Mouse (Mus musculus) lung, adult 2 months (tissue): ENCODE measurements at regions not wholly inside any gene's neighbourhood (a gene's known extent, or its start where the extent isn't known, plus 50 kb on each side); places are given as distances from the start of the nearest gene placed in this dataset.

Source experiments
- CTCF ChIP-seq: fragments of 200-500 bp; IDR thresholded peaks from 2 replicates; pipeline ENCODE4 v1.5.1; 2011; ENCODE audit warnings: mild to moderate bottlenecking, low read length, control low read depth; ENCODE audit not compliant: insufficient read depth
- POLR2A ChIP-seq: fragments of 200-500 bp; IDR thresholded peaks from 2 replicates; pipeline ENCODE4 v1.6.1; 2011; ENCODE audit warnings: low read depth, mild to moderate bottlenecking, control low read depth, low read length, borderline replicate concordance; ENCODE audit errors: extremely low read depth

DNA sequence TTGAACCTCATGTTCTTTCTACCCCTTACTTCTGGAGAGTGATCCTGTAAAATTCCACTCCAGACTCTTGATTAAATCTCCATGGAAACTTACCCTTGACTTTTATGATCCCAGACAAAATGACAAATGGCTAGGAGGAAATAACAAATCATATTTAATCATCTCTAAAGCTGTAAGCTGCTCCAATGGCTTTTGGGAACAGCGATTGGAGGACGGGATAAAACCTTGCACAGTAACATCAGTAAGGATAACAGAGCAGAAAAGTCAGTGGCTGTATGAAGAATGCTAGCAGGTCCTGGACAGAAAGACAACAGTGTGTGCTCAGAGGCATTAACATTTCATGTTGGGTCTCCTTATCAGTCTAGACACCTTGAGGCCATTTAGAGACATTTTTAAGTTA, 59.8 kb upstream of the A1bg start:
- TF ChIP-seq POLR2A (no peak), CTCF (no peak)
